Comparison of ENCODE assay signal across 8 mouse cellular contexts in genomic region chr2:30614151-30614923, GRCm38 (mm10). TPM values are rescaled to one million over a fixed set of nuclear protein-coding genes. Genes with fewer than 3 reads are reported as not detected.
A peak's percentile ranks its signal among the peaks of the same experiment; 100 is the strongest.
DNase-seq lines count a peak whose midpoint lies in the region; ATAC-seq and TF ChIP-seq lines count a peak whose summit lies in the region.

No protein-coding gene starts in this region.

- H3K4me3 ChIP-seq in gastrocnemius, adult 2 months = peak overlapping the region; percentile 59
- H3K4me3 ChIP-seq in limb, embryonic 14.5 days (replicated peaks; ENCODE audit: low read length) = peak overlapping the region; percentile 24

- no peaks in the 10 kb centered on the region for H3K9me3 ChIP-seq in limb, embryonic 14.5 days (ENCODE audit: control insufficient read depth, low read length)

- no peaks in the 10 kb centered on the region for H3K27me3 ChIP-seq in limb, embryonic 14.5 days (ENCODE audit: control insufficient read depth, insufficient read depth, low read length)

- TF ChIP-seq CTCF in gastrocnemius, adult 2 months (IDR thresholded peaks at IDR 0.05) = no peak

- peak; percentile 4; the same call in 1 of the 2 replicates for ATAC-seq in limb, embryonic 14.5 days (ENCODE audit: low FRiP score, low read depth)

- no peaks in the 10 kb centered on the region for H3K36me3 ChIP-seq in limb, embryonic 14.5 days (ENCODE audit: control insufficient read depth, insufficient read depth, low read length)

- intact Hi-C loops in gastrocnemius, adult 2 months (cut with DNase I) = loop anchor here (5.0 kb wide), 1 partner anchor 178 kb away; no protein-coding TSS in a partner anchor

- DNase-seq in gastrocnemius, adult 2 months = no peak
- no peak for DNase-seq in gastrocnemius, adult 8-10 months (ENCODE audit: low spot score in 2 of 2)
- DNase-seq in retina, postnatal 1 day = peak; percentile 46
- DNase-seq in retina, embryonic 14.5 days (ENCODE audit: low spot score) = no peak
- no peak for DNase-seq in limb, embryonic 14.5 days (ENCODE audit: low spot score)
- no peak for DNase-seq in urinary bladder, postnatal 14 days (ENCODE audit: low spot score)
- DNase-seq in frontal cortex, postnatal 25 days (ENCODE audit: low spot score in 2 of 2) = no peak
- DNase-seq in lung, postnatal 25 days (ENCODE audit: low spot score) = no peak

- H3K9ac ChIP-seq in limb, embryonic 14.5 days (ENCODE audit: low read depth, low read length, severe bottlenecking) = peak overlapping the region; percentile 49

- WGBS in limb, embryonic 14.5 days = 46% methylated on average over 9 of the region's 9 CpGs

- H3K27ac ChIP-seq in gastrocnemius, adult 2 months = peak overlapping the region; percentile 75
- peak overlapping the region; percentile 82 for H3K27ac ChIP-seq in limb, embryonic 14.5 days (replicated peaks; ENCODE audit: low read depth, low read length)

- no peak for TF ChIP-seq POLR2A in limb, embryonic 14.5 days (IDR thresholded peaks at IDR 0.05; ENCODE audit: borderline replicate concordance, extremely low read depth, insufficient read depth, insufficient read length)

- peaks cover 24% of the 10 kb centered on the region for H3K4me1 ChIP-seq in limb, embryonic 14.5 days (ENCODE audit: control insufficient read depth, insufficient read depth, low read length)

- peak overlapping the region; percentile 56 for H3K4me2 ChIP-seq in limb, embryonic 14.5 days (replicated peaks; ENCODE audit: low read depth, low read length, severe bottlenecking)

RNA-seq across cellular contexts. Expression of gene Cstad, which starts 19.5 kb away (rescaled TPM):
- total RNA-seq in gastrocnemius, adult 2 months (2021) = 1 to 10 TPM in 1 of 2 experiments, under 1 TPM in 1; 0.47 to 1.8 TPM
- total RNA-seq in gastrocnemius, adult 8-10 months (2022) = 1 to 10 TPM in 2 of 4 experiments, under 1 TPM in 2; 0.41 to 1.7 (median 0.77) TPM
- polyA plus RNA-seq in limb, embryonic 14.5 days (2012; rRNA removed) = 1.2 and 1.3 TPM in 2 replicates
- polyA plus RNA-seq in limb, embryonic 14.5 days (2014; fragmentation: Nextera tagmentation; extraction: Ambion mirVana) = 2.2 and 3.1 TPM in 2 replicates
